Mouse (Mus musculus): Measurements from ENCODE around the gene Rap1a.
A peak's percentile ranks its signal among the peaks of the same experiment; 100 is the strongest.

Rap1a gene

DNA sequence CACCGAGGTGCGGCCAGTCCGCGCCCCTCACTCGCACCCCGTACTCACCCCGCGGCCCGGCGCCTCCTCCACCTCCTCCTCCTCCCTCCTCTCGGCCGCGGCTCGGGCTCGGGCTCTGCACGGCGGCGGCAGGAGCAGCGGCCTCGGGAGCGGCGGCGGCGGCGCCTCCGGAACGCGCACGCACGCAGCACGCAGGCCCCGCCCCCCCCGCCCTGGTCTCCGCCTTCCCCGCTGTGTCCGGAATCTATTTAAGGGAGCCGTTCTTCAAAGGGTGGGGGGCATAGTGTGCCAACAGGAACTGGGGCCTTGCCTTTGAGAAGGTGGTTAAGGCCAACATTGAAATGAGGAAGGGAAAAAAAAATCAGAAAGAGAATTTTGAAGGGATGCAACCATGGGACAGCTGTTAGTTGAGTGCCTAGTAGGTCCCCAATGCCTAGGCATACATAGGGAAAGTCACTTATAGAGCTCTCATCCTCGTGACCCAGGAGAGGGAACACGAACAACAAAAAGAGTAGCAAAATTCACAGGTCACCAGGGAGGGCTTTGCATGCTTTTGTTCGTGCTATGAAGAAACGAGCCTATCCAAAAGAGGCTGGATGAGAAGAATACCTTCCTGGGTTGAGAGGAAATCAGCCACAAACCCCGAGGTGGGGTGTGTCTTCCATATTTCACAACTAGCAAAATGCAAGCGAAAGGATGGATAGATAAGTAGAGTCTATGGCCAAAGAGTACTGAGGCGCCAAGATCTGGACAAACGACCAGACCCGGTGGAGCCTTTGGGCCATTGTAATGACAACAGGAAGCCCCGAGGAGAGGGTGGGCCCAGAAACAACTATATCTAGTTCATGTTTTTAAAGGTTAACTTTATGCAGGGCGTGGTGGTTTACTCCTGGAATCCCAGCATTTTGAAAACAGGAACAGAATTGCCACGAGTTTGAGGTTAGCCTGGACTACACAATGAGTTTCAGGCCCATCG is at the start of gene Rap1a:
Rap1a (minus strand) TSS at position 146 of the 976 bp plus-strand sequence.
- peak; percentile 86 to 90 for DNase-seq

DNA sequence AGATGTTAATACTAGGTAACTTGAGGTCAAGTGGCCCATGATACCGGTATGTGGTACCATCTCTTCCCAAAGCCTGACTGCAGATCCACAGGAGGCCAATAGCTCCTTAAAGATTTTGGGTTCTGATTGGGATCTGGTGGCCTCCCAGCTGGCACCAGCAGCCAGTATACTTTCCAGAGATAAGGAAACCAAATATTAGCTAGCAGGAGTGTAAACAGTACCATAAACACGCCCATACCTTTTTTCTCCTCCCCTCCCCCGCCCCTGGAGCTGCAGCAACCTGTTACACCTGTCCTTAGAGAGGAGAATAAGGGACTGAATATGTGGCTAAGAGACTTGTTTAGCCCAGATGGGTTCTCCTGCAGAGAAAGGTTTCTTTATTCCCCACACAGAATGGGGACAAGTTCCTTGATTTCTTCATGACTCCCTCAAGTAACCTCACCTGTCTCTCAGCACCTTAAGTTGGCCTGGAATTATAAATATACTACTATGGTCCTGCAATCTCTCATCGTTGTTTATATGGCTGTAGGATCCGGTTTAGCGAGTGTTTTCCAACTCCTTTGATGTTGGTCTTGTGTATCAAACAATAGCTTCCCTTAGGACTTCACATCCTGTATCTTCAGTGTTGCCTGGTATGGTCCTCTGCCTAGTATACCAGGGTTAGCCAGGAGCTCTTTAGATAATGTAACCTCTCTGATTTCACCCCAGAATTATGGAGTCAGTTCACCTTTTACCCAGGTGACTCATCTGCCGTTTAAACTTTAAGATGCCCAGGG is 45.3 kb upstream of the Rap1a start:
- DNase-seq = no peak

DNA sequence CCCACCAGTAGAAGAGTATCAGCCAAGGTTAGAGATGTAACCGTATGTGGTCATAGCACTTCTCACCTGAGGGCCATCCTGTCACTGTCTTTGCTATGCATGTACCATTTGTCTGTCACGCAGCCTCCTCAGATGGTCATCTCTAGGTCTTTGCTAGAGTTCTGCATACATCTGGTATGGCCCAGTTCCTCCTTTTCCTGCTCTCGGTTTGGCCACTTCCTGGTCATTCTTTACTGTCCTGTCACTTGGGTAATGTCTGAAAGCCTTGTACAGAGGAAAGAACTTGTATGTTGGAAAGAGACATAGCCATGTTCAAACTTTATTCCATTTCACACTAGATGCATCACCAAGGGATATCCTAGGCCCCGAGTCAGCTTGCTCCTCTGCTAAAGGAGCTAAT is 38.7 kb upstream of the Rap1a start:
- no peak for DNase-seq

DNA sequence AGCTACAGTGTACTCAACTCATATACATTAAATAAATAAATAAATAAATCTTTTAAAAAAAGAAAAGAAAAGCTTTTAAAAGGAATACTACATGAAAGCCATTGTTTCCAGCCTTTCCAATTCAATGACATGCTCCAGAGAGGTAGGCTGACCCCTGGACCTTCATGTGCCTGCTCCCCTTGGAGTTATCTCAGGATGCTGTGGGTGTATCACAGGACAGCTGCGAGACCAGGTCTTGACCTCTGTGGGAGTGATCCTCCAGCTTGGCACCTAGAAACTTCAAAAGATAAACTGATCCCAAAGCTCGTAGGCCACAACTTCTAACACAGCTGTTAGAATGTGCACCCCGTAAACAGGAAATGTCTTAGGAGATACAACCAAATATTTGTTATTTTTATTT is 37.5 kb upstream of the Rap1a start:
- no peak for DNase-seq

DNA sequence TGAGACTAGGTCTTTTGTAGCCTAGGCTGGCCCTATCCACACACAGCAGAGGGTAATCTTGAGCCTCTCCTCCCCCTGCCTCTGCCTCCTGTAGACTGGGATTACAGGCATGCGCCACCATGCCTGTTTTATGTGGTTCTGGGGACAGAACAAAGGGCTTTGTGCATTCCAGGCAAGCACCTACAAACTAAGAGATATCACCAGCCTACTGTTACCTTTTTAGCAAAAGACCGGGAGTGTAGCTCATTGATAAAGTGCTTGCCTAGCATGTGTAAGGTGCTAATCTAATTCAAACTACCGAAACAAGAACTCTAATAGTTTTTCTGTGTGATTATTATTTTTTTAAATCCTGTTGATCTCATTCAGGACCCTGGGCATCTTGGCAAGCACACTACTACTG is 35.7 kb upstream of the Rap1a start:
- DNase-seq = no peak

DNA sequence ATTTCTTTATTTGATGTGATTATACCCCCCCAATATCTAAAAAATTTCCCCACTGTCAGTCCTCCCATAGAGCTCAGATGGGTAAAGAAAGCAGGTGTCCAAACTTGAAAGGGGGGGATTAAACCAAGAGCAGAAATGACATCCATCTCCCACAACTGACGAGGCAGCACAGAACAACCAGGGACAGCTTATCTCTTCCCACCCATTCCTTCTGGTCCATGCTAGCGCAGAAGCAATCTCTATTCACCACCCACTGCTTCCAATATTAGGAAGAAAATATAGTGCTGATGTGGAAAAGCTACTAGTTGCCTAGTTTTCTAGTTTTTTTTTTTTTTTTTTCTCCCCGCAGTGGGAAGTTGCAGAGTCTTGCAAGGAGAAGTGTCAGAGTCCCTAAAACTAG is 34.7 kb upstream of the Rap1a start:
- DNase-seq = no peak

DNA sequence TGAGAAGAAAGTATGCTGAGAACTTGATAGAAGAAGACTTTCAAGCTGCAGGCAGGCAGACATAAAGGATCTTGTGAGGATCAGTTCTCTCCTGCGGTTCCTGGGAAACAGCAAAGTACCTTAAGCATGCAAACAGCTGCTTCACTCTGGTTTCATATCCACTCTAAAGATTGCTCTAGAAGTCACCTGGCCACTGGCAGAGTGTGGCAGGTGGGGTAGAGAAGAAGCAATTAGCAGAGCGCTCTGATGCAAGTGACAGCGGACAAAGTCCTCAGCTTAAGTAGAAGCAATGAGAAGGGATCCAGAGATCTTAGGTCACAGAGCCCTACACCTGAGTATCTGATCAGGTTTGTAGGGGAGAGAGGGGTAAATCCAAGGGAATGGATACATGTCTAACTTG is 30.4 kb upstream of the Rap1a start:
- DNase-seq = no peak

DNA sequence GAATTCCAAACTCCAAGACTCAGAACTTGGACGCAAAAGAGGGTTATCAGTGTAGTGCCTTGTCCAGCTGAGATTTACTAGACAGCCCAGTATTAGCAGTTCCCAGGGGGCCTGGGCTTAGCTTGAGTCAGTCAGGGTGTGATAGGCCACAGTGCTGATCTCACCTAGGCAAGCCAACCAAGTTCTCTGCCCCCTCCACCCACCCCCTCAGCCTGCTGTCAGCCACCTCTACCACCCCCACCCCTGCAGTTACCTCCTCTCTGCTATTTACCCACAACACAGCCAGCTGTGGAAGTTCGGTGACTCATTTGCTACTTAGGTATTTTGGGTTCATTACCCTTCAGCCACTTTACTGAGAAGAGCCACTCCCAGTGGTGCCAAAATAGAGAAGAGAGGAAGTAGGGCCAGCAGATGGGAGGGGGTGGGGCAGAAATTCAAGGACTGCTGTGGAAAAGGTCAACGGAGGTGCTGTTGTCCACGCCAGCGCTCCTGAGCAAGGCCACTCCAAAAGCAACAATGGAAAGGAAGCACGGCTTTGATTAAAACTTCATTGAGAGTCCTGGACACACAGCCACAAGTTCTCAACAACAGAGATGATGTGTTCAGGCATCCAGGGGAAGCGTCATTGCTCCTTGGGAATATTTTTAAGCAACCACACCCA is 24.5 kb upstream of the Rap1a start:
- no peak for DNase-seq

DNA sequence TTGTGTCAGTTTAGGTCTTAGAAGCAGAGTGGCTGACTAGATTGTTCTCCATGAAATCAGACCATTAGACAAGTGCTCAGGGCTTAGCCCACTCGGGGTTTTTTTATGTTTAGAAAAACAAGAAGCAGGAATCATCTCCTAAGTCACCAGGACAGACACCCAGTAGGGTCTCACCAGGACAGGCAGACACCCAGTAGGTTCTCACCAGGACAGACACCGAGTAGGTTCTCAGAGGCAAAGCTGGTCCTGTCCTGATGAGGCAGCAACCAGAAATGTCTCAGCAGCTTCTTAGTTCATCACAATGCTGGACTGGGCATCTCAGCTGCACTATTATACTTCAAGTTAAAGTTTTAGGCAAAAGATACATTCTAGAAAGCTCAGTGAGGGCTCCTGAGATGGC is 23.6 kb upstream of the Rap1a start:
- no peak for DNase-seq

DNA sequence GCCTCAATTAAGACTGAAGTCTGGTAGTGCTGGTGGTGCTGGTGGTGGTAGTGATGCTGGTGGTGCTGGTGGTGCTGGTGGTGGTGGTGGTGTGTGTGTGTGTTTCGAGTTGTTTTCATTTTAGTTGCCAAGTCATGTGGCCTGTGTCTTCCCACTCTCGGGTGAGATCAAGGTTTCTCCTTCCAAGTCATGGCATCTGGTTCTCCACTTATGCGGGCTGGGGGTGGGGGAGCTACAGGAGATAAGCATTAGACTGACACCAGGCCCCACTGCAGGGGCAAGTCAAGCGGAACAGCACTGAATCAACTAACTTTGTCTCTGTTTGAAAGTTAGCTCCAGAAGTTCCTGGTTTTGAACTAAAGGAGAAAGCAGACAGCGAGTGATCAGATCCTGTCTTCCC is 23.0 kb upstream of the Rap1a start:
- no peak for DNase-seq

DNA sequence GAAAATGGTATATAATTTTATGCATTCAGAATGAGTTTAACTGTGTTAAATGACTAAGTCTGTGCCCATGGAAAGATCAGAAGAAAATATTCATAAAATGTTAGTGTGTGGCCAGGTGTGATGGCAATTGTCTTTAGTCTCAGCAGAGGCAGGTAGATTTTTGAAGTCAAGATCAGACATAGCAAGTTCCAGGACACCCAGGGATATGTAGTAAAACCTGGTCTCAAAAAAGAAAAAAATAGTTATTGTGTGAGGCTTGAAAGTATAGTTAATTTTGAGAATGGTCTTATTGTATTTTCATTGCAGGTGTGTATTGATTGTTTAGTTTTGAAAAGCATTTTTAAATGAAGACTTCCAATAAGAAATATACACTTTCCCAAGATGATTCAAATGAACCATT is 22.5 kb upstream of the Rap1a start:
- no peak for DNase-seq

DNA sequence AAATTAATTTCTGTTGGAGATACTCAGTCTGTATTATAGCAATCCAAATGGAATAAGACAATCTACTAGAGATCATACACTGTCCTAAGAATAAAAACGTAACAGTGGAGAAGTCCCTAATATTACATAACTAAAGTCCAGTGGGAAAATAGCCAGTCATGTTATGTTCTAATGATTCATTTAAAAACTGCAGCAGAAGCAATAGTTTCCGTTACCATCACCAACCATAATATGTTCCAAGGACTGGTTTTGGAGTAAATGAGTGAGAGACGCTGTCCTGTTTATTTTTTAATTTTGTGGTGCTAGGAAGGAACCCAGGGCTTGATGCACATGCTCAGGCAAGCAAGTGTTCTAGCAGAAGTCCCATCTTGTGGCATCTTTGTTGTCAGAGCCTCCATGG is 20.4 kb upstream of the Rap1a start:
- no peak for DNase-seq

DNA sequence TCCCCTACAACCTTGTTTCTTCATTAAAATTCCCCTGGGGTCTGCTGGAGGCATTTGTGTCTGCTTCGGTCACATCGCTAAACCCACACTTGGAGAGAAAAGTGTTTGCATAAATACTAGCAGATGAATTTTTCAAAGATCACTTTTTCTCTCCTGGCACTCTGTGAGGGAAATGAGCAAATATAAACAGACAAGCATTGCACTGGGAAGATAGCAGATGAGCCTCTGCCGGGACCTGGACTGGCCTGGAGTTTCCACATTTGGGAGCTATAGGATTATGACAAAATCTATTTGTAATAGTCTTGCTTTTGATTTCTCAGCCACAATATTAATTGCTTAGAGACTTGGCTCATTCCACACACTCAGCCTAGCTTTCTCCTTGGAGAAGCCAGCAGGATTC is 19.1 kb upstream of the Rap1a start:
- DNase-seq = no peak

DNA sequence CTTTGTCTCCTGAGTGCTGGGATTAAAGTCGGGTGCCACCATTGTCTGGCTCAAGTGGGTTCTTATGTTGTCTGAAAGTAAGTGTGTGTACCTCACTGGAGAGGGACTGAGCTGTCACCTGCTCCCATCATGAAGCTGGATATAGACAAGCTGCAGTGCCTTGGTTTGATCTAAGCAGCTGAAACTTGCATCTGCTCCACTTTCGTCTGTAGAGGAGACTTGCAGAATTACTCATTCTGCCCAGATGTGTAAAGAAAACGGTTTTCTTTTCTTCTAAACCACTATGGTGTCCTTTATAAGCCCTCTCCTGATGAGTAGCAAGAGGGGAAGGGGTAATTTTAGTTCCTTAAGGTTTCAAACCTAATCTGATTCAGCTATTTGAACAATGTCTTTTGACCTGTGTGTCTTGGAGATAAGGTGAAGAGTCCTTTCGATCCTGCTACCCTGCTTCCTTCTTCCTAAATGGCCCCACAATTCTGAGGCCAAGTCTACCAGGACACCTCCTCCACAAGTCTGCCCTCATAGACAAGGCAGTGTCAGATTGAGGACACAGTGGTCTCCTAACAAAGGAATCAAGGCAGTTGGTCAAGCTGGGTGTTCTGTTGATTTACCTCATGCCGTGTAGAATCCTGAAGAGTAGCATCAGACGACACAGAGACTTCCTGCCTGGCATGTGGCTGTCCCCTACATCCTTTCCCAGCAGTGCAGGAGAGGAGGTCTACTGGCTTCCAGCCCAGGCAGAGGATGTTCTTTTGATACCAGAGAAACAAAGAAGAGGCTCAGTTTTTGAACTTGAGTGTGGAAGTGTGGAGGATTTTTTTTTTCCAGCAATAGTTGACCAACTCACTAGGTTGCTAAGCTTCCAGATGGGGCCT is 17.2 kb upstream of the Rap1a start:
- no peak for DNase-seq

DNA sequence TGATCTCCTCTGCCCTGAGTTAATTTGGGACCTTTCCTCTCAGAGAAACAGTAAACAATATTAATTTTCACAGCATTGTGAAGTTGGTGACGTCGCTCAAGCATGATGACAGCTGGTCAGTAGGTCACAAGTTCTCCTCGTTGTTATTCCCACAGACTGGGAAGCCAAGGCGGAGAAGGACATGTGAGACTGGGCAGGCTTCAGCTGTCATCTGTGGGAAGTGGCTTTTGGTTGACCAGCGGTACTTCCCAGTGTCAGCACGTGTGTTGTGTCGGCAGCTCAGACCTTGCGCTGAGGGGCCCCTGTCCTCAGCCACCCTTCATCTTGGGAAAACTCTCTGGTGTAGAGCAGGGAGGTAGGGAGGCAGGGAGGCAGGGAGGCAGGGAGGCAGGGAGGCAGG is 15.0 kb upstream of the Rap1a start:
- DNase-seq = no peak

DNA sequence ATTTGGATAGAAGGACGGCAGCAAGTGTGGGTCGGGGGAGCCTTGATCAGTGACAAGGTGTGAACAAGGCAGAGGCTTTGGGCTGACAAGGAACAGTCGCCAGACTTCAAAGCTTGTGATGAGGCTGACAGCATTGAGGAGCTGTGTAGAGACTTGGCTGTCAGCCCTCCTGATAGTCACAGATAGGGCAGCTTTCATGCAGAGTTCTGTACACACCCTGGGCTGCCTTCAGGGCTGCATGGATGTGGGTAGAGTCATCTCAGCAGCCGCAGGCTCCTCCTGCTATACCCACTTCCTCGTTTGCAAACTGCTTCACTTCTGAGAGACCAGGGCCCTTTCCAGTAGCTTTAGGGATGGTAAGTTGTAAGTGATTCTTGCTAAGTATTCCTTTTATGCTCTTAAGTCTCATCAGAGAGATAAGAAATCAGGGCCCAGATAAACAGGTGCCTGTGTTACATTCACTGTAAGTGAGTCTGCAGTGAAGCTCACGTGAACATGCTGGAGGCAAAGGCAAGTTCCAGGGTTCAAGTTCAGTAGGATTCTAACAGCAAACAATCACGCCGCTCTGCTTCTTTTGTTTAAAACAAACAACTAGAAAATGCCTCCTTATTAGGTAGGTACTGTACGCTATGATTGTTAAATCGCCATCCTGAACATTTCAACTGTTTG is 14.2 kb upstream of the Rap1a start:
- no peak for DNase-seq

DNA sequence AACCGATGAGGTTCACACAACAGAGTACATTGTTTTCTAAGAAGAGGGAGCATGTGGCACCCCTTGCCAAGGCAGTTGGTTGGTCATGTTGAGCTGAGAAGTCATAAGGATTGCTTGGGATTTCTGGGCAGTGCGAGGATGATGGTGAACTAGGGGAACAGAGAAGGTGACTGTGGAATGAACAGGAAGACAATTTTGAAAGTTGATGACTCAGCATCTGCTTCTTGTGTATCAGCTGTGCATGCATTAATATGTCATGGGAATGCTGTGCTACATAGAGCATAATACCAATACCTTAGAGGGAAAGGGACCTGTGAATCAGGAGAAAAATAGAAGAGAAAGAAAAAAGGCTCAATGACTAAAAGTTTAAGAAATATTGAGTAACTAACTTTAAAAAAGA is 10.0 kb upstream of the Rap1a start:
- no peak for DNase-seq

DNA sequence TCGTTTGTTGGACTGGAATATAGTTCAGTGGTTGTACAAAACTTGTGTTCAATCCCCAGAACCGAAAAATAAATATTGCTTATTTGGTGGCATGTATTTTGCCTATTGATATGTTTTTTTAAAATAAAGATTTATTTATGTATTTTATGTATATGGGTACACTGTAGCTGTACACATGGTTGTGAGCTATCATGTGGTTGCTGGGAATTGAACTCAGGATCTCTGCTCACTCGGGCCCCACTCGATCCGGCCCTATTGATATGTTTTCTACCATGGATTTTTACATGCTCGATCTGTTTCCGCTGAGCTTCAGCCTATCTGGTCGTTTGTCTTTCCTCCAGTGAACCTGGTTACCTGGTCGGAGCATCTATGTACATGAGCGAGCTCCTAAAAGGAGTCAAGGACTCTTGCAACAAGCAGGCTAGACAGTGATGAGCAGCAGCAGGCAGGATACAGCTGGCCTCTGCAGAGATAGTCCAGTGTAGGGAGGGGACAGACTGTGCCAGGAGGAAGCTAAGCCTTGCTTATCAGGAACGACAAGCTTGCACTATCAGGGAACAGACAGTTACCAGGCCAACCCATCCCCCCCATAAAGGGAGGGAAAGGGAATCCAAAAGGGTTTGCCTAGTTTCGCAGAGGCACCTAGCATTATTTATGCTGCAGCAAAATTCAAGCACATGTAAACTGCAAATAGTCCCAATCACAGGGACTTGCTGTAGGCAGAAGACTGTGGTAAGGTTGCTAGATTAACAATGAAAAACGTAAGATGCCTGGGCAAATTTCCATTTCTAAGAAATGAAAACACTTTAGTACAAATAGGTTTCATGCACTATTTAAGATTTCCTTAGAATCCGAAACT is 7.3 kb upstream of the Rap1a start:
- DNase-seq = no peak

DNA sequence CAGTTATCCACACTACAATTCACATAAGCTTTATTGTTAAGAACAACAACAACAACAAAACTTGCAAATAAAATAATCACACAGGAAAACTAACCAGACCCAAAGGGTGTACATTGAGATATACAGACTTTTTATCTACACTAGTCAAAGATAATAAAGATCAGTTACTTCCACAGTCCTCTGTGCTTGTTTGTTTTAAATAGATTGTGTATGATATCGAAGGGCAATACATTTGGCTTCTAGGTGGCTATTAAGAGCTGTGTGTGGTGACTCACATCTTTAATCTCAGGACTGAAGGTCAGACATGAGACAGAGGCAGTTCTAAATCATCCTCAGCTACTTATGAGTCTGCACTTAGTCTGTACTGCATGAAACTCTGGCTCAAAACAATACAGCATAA is 6.5 kb upstream of the Rap1a start:
- no peak for DNase-seq

DNA sequence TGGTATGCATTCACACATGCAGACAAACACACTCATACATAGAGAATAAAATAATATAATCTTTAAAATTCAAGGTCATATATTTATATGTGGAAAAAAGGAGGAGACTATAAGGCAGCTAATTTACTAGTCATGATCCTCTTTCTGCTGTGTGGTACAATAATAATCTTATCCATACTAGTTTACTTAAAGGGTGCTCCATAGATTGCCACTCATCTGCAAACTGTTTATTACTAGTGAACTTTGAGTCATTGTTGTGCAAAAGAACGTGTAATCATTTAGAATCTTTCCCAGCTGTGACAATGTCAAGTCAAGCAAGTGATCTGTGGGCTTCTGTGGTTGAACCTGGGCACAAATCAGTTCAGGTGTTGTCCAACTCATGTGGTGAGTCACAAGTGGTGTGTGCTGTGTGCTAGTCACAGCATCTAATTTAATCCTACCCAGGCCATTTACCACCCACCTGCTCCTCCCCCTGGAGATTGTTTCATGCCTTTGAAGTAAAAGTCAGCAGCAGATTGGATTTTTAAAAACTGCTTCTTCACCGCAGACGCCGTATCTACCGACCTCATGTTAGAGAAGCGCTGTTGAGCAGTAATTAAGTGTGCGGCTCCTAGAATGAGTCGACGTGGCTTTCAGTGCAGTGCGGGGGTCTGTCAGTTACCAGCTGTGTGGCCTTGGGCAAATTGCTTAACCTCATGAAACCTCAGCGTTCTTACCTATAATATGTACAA is 5.5 kb upstream of the Rap1a start:
- no peak for DNase-seq
